Mouse (Mus musculus): Measurements from ENCODE around the gene Zfp976. TPM values are rescaled to one million over a fixed set of nuclear protein-coding genes. Genes with fewer than 3 reads are reported as not detected.
"Not testable (repeated sequence)": the region's sequence is repeated elsewhere in the genome, so short reads cannot be mapped to it uniquely, and the experiment has no call there.

Zfp976 gene
- total RNA-seq (2017) = 0.25 and 0.70 TPM in 2 replicates

DNA sequence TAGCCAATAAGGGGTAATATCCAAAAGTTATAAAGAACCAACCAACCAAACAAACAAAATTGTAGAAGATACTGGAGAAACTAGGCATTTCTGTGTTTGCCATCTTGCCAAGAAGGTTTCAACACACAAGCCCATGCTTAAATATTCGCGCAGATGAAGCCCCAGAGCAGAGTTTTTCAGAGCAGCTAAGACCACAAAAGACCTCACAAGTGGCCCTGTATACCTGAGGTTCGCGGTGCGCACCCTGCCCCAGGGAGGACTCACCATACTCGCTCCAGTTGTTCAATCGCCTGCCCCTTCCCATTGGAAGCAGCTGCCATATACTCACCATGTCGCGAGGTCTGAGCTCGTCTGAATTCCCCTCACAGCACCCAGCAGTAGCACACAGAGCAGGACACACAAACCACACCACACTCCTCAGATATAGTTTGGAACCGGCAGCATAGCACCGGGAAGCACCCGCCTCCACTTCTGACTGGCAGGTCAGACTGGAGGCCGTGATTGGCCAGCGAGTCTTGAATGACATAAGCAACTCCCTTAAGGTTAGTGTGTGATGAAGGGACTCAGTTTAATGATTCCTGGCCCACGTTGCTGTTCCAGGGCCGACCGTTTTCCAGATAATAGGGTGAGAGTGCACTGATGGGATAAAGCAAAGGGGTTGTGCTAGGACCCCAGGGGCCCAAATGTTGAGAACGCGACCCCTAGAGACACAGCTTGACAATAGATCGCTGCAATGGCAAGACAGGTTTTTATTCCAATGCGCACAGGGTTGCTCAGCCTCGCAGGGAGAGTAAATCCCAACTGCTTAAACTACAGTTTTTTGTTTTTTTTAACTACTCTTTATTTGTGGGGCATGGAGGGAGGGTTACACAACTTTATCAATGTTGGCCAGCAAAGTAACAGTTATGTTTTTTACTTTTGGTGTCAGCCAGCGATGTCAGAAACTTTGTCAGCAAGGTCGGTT lies at the start of gene Zfp976:
Zfp976 (minus strand) TSS at position 437 of the 964 bp plus-strand sequence.
- ATAC-seq (ENCODE audit: extremely low read depth, insufficient number of reproducible peaks, low FRiP score, poor library complexity, severe bottlenecking) = 0 out of 2 replicates have a peak, but pooled peaks have one; percentile 16

DNA sequence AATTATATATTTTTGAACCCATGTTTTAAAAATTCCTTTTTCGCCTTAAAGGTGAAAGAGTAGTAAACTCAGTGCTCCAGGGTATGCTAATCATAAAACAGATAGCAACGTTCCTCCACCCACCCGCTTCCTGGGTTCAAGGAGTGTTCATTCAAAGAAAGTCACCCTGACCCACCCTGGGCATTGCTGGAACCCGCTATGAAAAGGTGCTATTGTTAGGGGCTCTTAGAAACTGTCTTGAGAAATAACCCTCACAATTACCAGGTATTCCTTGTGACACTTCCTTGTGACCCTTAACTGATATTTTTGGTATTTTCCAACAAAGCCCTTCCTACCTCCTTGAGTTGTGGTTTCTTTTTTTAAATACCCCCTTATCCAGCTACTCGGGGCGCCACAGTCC lies 37.7 kb upstream of the Zfp976 start:
- ATAC-seq (ENCODE audit: extremely low read depth, insufficient number of reproducible peaks, low FRiP score, poor library complexity, severe bottlenecking) = not testable (repeated sequence)

DNA sequence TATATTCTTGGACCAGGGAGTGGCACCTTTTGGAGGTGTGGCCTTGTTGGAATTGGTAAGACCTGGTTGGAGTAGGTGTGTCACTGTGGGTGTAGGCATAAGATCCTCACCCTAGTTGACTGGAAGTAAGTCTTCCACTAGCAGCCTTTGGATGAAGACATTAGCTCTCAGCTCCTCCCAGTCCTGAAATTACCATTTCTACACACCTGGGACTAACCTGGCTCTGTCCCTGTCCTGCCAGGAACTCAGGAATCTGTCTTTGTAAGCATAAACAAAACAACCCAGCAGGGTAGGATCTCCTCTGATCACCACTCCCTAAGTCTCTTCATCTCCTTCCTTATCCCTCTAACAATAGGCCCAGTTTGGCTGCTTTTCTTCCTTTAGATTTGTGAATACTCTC lies 37.3 kb upstream of the Zfp976 start:
- not testable (repeated sequence) for ATAC-seq (ENCODE audit: extremely low read depth, insufficient number of reproducible peaks, low FRiP score, poor library complexity, severe bottlenecking)

- ATAC-seq (ENCODE audit: extremely low read depth, insufficient number of reproducible peaks, low FRiP score, poor library complexity, severe bottlenecking) = not testable (repeated sequence)
Measured at GRCm38 (mm10) chr7:42660140-42660539, 17.8 kb upstream of the Zfp976 start.

- ATAC-seq (ENCODE audit: extremely low read depth, insufficient number of reproducible peaks, low FRiP score, poor library complexity, severe bottlenecking) = not testable (repeated sequence)
Measured at GRCm38 (mm10) chr7:42655211-42655610, 12.8 kb upstream of the Zfp976 start.

GRCm38 (mm10) chr7:42643120-42643620 lies 782 bp upstream of the Zfp976 start:
- not testable (repeated sequence) for ATAC-seq (ENCODE audit: extremely low read depth, insufficient number of reproducible peaks, low FRiP score, poor library complexity, severe bottlenecking)

DNA sequence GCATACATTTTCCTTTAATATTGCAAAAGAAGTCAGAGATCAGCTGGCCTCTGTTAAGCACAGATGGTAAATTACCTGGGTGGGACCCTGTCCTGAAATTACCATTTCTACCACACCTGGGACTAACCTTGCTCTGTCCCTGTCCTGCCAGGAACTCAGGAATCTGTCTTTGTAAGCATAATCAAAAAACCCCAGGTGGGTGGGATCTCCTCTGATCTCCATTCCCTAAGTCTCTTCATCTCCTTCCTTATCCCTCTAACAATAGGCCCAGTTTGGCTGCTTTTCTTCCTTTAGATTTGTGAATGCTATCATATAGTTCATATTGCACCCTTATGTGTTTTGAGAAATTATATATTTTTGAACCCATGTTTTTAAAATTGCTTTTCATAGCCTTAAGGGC lies 11.4 kb downstream of the Zfp976 start:
- not testable (repeated sequence) for ATAC-seq (ENCODE audit: extremely low read depth, insufficient number of reproducible peaks, low FRiP score, poor library complexity, severe bottlenecking)

DNA sequence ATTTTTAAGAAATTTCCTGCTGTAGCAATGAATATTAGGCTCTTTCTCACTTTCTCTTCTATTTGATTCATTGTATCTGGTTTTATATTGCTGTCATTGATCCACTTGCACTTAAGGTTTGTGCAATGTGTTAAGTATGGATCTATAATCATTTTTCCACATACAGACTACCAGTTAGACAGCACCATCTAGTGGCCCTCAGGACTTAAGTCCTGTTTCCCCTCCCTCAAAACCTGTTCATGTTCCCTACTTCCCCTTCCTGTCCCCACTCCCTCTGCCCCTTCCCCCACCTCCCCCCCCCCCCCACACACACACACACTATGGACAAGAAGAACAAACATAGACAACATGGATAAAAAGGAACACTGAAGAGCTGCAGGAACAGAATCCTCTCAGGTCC lies 46.7 kb downstream of the Zfp976 start:
- ATAC-seq (ENCODE audit: extremely low read depth, insufficient number of reproducible peaks, low FRiP score, poor library complexity, severe bottlenecking) = not testable (repeated sequence)

DNA sequence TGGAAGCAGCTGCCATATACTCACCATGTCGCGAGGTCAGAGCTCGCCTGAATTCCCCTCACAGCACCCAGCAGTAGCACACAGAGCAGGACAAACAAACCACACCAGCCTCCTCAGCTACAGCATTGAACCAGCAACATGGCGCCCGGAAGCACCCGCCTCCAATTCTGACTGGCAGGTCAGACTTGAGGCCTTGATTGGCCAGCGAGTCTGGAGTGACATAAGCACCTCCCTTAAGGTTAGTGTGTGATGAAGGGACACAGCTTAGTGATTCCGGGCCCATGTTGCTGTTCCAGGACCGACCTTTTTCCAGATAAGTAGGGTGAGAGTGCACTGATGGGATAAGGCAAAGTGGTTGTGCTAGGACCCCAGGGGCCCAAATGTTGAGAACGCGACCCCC lies 50.0 kb downstream of the Zfp976 start, which contains the start of gene Zfp977:
Zfp977 (minus strand) TSS at position 135 of the 400 bp plus-strand sequence.
- ATAC-seq (ENCODE audit: extremely low read depth, insufficient number of reproducible peaks, low FRiP score, poor library complexity, severe bottlenecking) = not testable (repeated sequence)

DNA sequence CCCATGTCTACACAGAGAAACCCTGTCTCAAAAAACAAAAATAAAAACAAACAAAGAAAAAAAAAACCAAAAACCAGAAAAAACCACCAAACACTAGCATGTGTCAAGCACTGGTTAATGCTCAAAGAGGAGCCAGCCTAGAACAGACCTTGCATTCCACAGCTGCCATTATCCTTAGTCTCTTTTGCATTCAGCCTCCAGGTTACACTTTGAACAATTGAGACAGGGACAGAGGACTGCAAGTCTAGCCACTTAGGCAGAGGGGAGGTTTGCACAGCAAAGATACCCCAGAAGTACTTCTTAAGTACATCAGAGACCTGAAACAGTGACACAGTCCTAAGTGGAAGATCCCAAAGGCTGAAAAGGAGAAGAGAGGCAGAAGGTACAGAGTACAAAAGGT lies 51.1 kb downstream of the Zfp976 start:
- ATAC-seq (ENCODE audit: extremely low read depth, insufficient number of reproducible peaks, low FRiP score, poor library complexity, severe bottlenecking) = not testable (repeated sequence)

DNA sequence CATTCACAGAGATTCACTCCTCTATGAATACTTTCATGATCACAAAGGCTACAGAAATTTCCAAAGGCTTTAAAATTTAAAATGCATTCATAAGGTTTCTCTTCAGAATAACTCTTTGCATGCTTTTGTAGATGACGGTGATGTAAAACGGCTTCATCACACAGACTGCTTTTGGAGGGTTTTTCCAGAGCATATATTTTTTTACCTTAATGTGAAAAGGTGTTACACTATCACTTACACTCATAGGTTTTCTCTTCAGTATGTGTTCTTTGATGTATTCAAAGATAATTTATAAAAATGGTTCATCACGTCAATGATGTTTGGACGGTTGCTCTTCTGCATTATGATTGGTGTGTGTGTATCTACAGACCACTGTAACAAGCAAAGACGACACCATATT lies 63.9 kb downstream of the Zfp976 start, which contains the start of gene Gm21028:
Gm21028 (minus strand) TSS at position 101 of the 400 bp plus-strand sequence.
- no peak for ATAC-seq (ENCODE audit: extremely low read depth, insufficient number of reproducible peaks, low FRiP score, poor library complexity, severe bottlenecking)

Other genes starting within 250 kb of the Zfp976 start
- not detected in 2 replicates for gene 4933421I07Rik, start 194.5 kb downstream of the Zfp976 start, total RNA-seq (2017)
- gene Zfp141, start 136.8 kb downstream of the Zfp976 start, total RNA-seq (2017) = 13.1 and 15.0 TPM in 2 replicates
- gene Gm21028, start 64.0 kb downstream of the Zfp976 start, total RNA-seq (2017) = not detected in 2 replicates
- gene Zfp977, start 50.0 kb downstream of the Zfp976 start, total RNA-seq (2017) = 0.58 TPM in 1 of 2 replicates, not detected in the other
- gene Zfp975, start 50.2 kb upstream of the Zfp976 start, total RNA-seq (2017) = 2.0 and 2.1 TPM in 2 replicates
- not detected in 2 replicates for gene Gm17067, start 84.4 kb upstream of the Zfp976 start, total RNA-seq (2017)
- not detected in 2 replicates for gene Vmn2r62, start 150.9 kb upstream of the Zfp976 start, total RNA-seq (2017)
- 0.12 TPM in 1 of 2 replicates, not detected in the other for gene Gm2381, start 224.6 kb upstream of the Zfp976 start, total RNA-seq (2017)

Measured in neutrophil, adult 5-6 weeks (primary cell).